In the genomic region with DNA sequence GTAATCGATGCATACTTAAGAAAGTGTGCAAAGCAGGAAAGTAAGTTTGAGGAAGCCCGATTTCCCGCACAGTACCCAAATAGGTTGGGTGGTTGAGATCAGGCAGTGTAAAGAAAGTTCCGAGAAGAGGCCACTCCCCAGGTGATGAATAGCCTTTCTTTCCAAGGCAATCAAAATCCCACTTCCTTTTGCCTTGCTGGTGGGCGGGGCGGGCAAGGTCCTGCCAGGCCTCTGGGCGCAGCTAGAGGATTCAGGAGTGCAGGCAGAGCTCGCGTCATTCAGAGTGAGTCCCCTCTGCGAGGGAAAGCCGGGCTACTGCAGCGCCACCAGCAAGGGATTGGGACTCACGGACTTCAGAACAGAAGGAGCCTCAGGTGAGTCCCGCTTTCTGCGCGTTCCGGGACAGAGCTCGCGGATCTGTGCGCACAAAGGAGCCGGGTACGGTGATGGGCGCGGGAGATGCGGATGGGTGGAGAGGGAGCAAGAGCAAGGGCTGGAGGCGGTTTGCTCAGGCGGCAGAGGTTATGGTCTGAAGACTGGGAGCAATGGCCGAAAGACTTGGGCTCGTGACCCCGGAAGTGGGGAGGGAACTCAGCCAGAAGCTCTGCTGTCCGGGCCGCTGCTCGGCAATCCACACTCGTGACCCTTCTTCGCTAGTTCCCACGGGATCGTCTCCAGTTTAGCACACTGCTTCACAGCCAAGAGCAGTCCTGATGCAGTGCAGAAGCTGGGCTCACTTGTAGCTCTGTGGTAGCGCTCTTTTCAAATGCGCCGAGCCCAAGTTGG, we compare ENCODE assay signal across 7 mouse cellular contexts. TPM values are rescaled to one million over a fixed set of nuclear protein-coding genes. Genes with fewer than 3 reads are reported as not detected.
DNase-seq lines count a peak whose midpoint lies in the region; ATAC-seq lines count a peak whose summit lies in the region.

No protein-coding gene starts in this region.

- peak overlapping the region; percentile 82 for H3K9ac ChIP-seq in intestine, embryonic 16.5 days (ENCODE audit: low read depth, low read length)
- H3K9ac ChIP-seq in midbrain, embryonic 11.5 days (ENCODE audit: low read length): peak overlapping the region; percentile 63

- H3K27me3 ChIP-seq in embryonic facial prominence, embryonic 10.5 days (replicated peaks; ENCODE audit: low read depth, poor library complexity, severe bottlenecking): no peaks in the 10 kb centered on the region
- no peaks in the 10 kb centered on the region for H3K27me3 ChIP-seq in intestine, embryonic 16.5 days (replicated peaks; ENCODE audit: control insufficient read depth, insufficient read depth, low read length)
- H3K27me3 ChIP-seq in limb, embryonic 10.5 days (ENCODE audit: low read depth, poor library complexity, severe bottlenecking): no peaks in the 10 kb centered on the region
- no peaks in the 10 kb centered on the region for H3K27me3 ChIP-seq in midbrain, embryonic 11.5 days (ENCODE audit: control insufficient read depth, insufficient read depth, low read length)

- peak; percentile 83 for DNase-seq in adrenal gland, postnatal 10 days
- peak; percentile 86 for DNase-seq in embryonic facial prominence, embryonic 10.5 days (ENCODE audit: low spot score)
- DNase-seq in limb, embryonic 10.5 days (ENCODE audit: low spot score): peak; percentile 86
- DNase-seq in midbrain, embryonic 11.5 days (ENCODE audit: low spot score, missing footprints): peak; percentile 98
- peak; percentile 77 for DNase-seq in skeletal muscle tissue, adult 2 months (ENCODE audit: low read depth, low spot score)

- H3K9me3 ChIP-seq in embryonic facial prominence, embryonic 10.5 days: no peaks in the 10 kb centered on the region
- H3K9me3 ChIP-seq in intestine, embryonic 16.5 days (ENCODE audit: control insufficient read depth, low read length): no peaks in the 10 kb centered on the region
- no peaks in the 10 kb centered on the region for H3K9me3 ChIP-seq in limb, embryonic 10.5 days (replicated peaks)
- no peaks in the 10 kb centered on the region for H3K9me3 ChIP-seq in midbrain, embryonic 11.5 days (ENCODE audit: control insufficient read depth, low read length)

- H3K27ac ChIP-seq in embryonic facial prominence, embryonic 10.5 days (replicated peaks): peak overlapping the region; percentile 94
- H3K27ac ChIP-seq in intestine, embryonic 16.5 days (ENCODE audit: low read length): peak overlapping the region; percentile 99
- H3K27ac ChIP-seq in limb, embryonic 10.5 days: peak overlapping the region; percentile 95
- H3K27ac ChIP-seq in midbrain, embryonic 11.5 days (ENCODE audit: low read depth, low read length): no peak overlapping the region; the same call in 1 of the 2 replicates

- H3K4me1 ChIP-seq in embryonic facial prominence, embryonic 10.5 days: peaks cover 13% of the 10 kb centered on the region
- peaks cover 3% of the 10 kb centered on the region; the same call in 1 of the 2 replicates for H3K4me1 ChIP-seq in intestine, embryonic 16.5 days (ENCODE audit: control insufficient read depth, insufficient read depth, low read length)
- peaks cover 17% of the 10 kb centered on the region for H3K4me1 ChIP-seq in limb, embryonic 10.5 days
- no peaks in the 10 kb centered on the region; the same call in 1 of the 2 replicates for H3K4me1 ChIP-seq in midbrain, embryonic 11.5 days (ENCODE audit: control insufficient read depth, insufficient read depth, low read length)

- ATAC-seq in granulocyte monocyte progenitor cell, adult 5-6 weeks (replicated peaks; ENCODE audit: poor library complexity, severe bottlenecking): peak; percentile 82
- peak; percentile 98 for ATAC-seq in intestine, embryonic 16.5 days
- ATAC-seq in midbrain, embryonic 11.5 days (ENCODE audit: low FRiP score): peak; percentile 95

- H3K36me3 ChIP-seq in embryonic facial prominence, embryonic 10.5 days (replicated peaks): no peaks in the 10 kb centered on the region
- no peaks in the 10 kb centered on the region for H3K36me3 ChIP-seq in intestine, embryonic 16.5 days (ENCODE audit: control insufficient read depth, insufficient read depth, low read length)
- H3K36me3 ChIP-seq in limb, embryonic 10.5 days: no peaks in the 10 kb centered on the region
- H3K36me3 ChIP-seq in midbrain, embryonic 11.5 days (ENCODE audit: control insufficient read depth, insufficient read depth, low read length): no peaks in the 10 kb centered on the region

- peak overlapping the region; percentile 75 for H3K4me2 ChIP-seq in intestine, embryonic 16.5 days (ENCODE audit: low read depth, low read length)
- H3K4me2 ChIP-seq in midbrain, embryonic 11.5 days: peak overlapping the region; percentile 57

- H3K4me3 ChIP-seq in embryonic facial prominence, embryonic 10.5 days: peak overlapping the region; percentile 76
- H3K4me3 ChIP-seq in intestine, embryonic 16.5 days (ENCODE audit: low read length): peak overlapping the region; percentile 72
- H3K4me3 ChIP-seq in limb, embryonic 10.5 days: peak overlapping the region; percentile 77
- peak overlapping the region; percentile 43 for H3K4me3 ChIP-seq in midbrain, embryonic 11.5 days (ENCODE audit: low read depth, low read length)

- under 1% methylated on average over 40 of the region's 40 CpGs for WGBS in embryonic facial prominence, embryonic 10.5 days
- 1% methylated on average over 40 of the region's 40 CpGs for WGBS in intestine, embryonic 16.5 days
- under 1% methylated on average over 40 of the region's 40 CpGs for WGBS in limb, embryonic 10.5 days
- under 1% methylated on average over 40 of the region's 40 CpGs for WGBS in midbrain, embryonic 11.5 days

RNA-seq across cellular contexts. Expression of a gene that starts 0.6 kb away (rescaled TPM):
- total RNA-seq in adrenal gland, postnatal 10 days (2021): 10 to 100 TPM; 10.1 to 10.3 TPM
- polyA plus RNA-seq in embryonic facial prominence, embryonic 10.5 days (2016; fragmentation: Nextera tagmentation; extraction: Ambion mirVana): 30.0 and 31.7 TPM in 2 replicates
- 30.2 and 32.0 TPM in 2 replicates for total RNA-seq in granulocyte monocyte progenitor cell, adult 5-6 weeks (2014; fragmentation: Nextera tagmentation)
- 21.6 and 27.5 TPM in 2 replicates for total RNA-seq in granulocyte monocyte progenitor cell, adult 5-6 weeks (2017)
- 129 and 139 TPM in 2 replicates for polyA plus RNA-seq in intestine, embryonic 16.5 days (2015; fragmentation: Nextera tagmentation; extraction: Ambion mirVana)
- polyA plus RNA-seq in limb, embryonic 10.5 days (2016; fragmentation: Nextera tagmentation; extraction: Ambion mirVana): 34.2 and 34.8 TPM in 2 replicates
- 26.3 and 27.7 TPM in 2 replicates for polyA plus RNA-seq in midbrain, embryonic 11.5 days (2014; fragmentation: Nextera tagmentation; extraction: Ambion mirVana)

RNA-seq across cellular contexts. Expression of a gene that starts 25.2 kb away (rescaled TPM):
- total RNA-seq in adrenal gland, postnatal 10 days (2021): 1 to 10 TPM; 5.8 to 6.3 TPM
- 0.15 and 0.45 TPM in 2 replicates for polyA plus RNA-seq in embryonic facial prominence, embryonic 10.5 days (2016; fragmentation: Nextera tagmentation; extraction: Ambion mirVana)
- not detected in 2 replicates for total RNA-seq in granulocyte monocyte progenitor cell, adult 5-6 weeks (2014; fragmentation: Nextera tagmentation)
- not detected in 2 replicates for total RNA-seq in granulocyte monocyte progenitor cell, adult 5-6 weeks (2017)
- polyA plus RNA-seq in intestine, embryonic 16.5 days (2015; fragmentation: Nextera tagmentation; extraction: Ambion mirVana): 0.81 and 0.99 TPM in 2 replicates
- polyA plus RNA-seq in limb, embryonic 10.5 days (2016; fragmentation: Nextera tagmentation; extraction: Ambion mirVana): 0.35 TPM in 1 of 2 replicates, not detected in the other
- 0.33 and 1.2 TPM in 2 replicates for polyA plus RNA-seq in midbrain, embryonic 11.5 days (2014; fragmentation: Nextera tagmentation; extraction: Ambion mirVana)

RNA-seq across cellular contexts. Expression of a gene that starts 57.4 kb away (rescaled TPM):
- not detected for total RNA-seq in adrenal gland, postnatal 10 days (2021)
- not detected in 2 replicates for polyA plus RNA-seq in embryonic facial prominence, embryonic 10.5 days (2016; fragmentation: Nextera tagmentation; extraction: Ambion mirVana)
- not detected in 2 replicates for total RNA-seq in granulocyte monocyte progenitor cell, adult 5-6 weeks (2014; fragmentation: Nextera tagmentation)
- total RNA-seq in granulocyte monocyte progenitor cell, adult 5-6 weeks (2017): not detected in 2 replicates
- polyA plus RNA-seq in intestine, embryonic 16.5 days (2015; fragmentation: Nextera tagmentation; extraction: Ambion mirVana): not detected in 2 replicates
- polyA plus RNA-seq in limb, embryonic 10.5 days (2016; fragmentation: Nextera tagmentation; extraction: Ambion mirVana): not detected in 2 replicates
- polyA plus RNA-seq in midbrain, embryonic 11.5 days (2014; fragmentation: Nextera tagmentation; extraction: Ambion mirVana): not detected in 2 replicates

RNA-seq across cellular contexts. Expression of a gene that starts 59.0 kb away (rescaled TPM):
- total RNA-seq in adrenal gland, postnatal 10 days (2021): not detected
- polyA plus RNA-seq in embryonic facial prominence, embryonic 10.5 days (2016; fragmentation: Nextera tagmentation; extraction: Ambion mirVana): not detected in 2 replicates
- total RNA-seq in granulocyte monocyte progenitor cell, adult 5-6 weeks (2014; fragmentation: Nextera tagmentation): not detected in 2 replicates
- not detected in 2 replicates for total RNA-seq in granulocyte monocyte progenitor cell, adult 5-6 weeks (2017)
- polyA plus RNA-seq in intestine, embryonic 16.5 days (2015; fragmentation: Nextera tagmentation; extraction: Ambion mirVana): not detected in 2 replicates
- polyA plus RNA-seq in limb, embryonic 10.5 days (2016; fragmentation: Nextera tagmentation; extraction: Ambion mirVana): not detected in 2 replicates
- polyA plus RNA-seq in midbrain, embryonic 11.5 days (2014; fragmentation: Nextera tagmentation; extraction: Ambion mirVana): not detected in 2 replicates
